Mouse (Mus musculus) T-cell, adult 2 months (primary cell): Measurements from ENCODE around the gene Plekhf1.

Source experiments
- DNase-seq: peaks from one replicate; pipeline ENCODE4 v3.0.0; 2022; ENCODE audit warnings: low spot score

Gene Plekhf1

GRCm38 (mm10) chr7:38227900-38228298 is at the start of gene Plekhf1:
Gene Plekhf1, minus strand, starts transcription at chr7:38228016.
- DNase-seq, result peak; percentile 47

GRCm38 (mm10) chr7:38272551-38272950 is 44.7 kb upstream of the Plekhf1 start:
- DNase-seq, result no peak

GRCm38 (mm10) chr7:38271859-38272258 is 44.0 kb upstream of the Plekhf1 start:
- DNase-seq, result no peak

- no peak for DNase-seq
Observed at GRCm38 (mm10) chr7:38271511-38271811, 43.6 kb upstream of the Plekhf1 start.

GRCm38 (mm10) chr7:38270703-38271510 is 43.1 kb upstream of the Plekhf1 start, which contains the start of gene Pop4:
Gene Pop4, minus strand, starts transcription at chr7:38271423.
- DNase-seq, result peak; percentile 89

- DNase-seq, result no peak
Observed at GRCm38 (mm10) chr7:38267006-38267680, 39.3 kb upstream of the Plekhf1 start.

GRCm38 (mm10) chr7:38262406-38262805 is 34.6 kb upstream of the Plekhf1 start:
- no peak for DNase-seq

GRCm38 (mm10) chr7:38259631-38260030 is 31.8 kb upstream of the Plekhf1 start:
- no peak for DNase-seq

- no peak for DNase-seq
Observed at GRCm38 (mm10) chr7:38253441-38253840, 25.6 kb upstream of the Plekhf1 start.

GRCm38 (mm10) chr7:38251494-38252216 is 23.8 kb upstream of the Plekhf1 start:
- no peak for DNase-seq

- DNase-seq, result no peak
Observed at GRCm38 (mm10) chr7:38242417-38242816, 14.6 kb upstream of the Plekhf1 start.

GRCm38 (mm10) chr7:38237140-38237539 is 9.3 kb upstream of the Plekhf1 start:
- DNase-seq, result no peak

GRCm38 (mm10) chr7:38236400-38237105 is 8.7 kb upstream of the Plekhf1 start:
- DNase-seq, result no peak

- DNase-seq, result no peak
Observed at GRCm38 (mm10) chr7:38230285-38230684, 2.5 kb upstream of the Plekhf1 start.

GRCm38 (mm10) chr7:38228329-38228728 is 513 bp upstream of the Plekhf1 start:
- DNase-seq, result no peak

- no peak for DNase-seq
Observed at GRCm38 (mm10) chr7:38227181-38227899, 476 bp downstream of the Plekhf1 start.

GRCm38 (mm10) chr7:38226226-38226625 is 1.6 kb downstream of the Plekhf1 start:
- no peak for DNase-seq

GRCm38 (mm10) chr7:38224577-38225369 is 3.0 kb downstream of the Plekhf1 start:
- no peak for DNase-seq

- no peak for DNase-seq
Observed at GRCm38 (mm10) chr7:38220866-38221265, 7.0 kb downstream of the Plekhf1 start.

- DNase-seq, result no peak
Observed at GRCm38 (mm10) chr7:38219526-38219925, 8.3 kb downstream of the Plekhf1 start.
